Mouse (Mus musculus): ENCODE measurements around the gene Zdhhc6. TPM values are rescaled to one million over a fixed set of nuclear protein-coding genes. Genes with fewer than 3 reads are reported as not detected.

Gene Zdhhc6
- polyA plus RNA-seq, 1 experiment, result 65.9 TPM

- Histone ChIP-seq H3K36me3 (ENCODE audit: control insufficient read depth, insufficient read depth, low read length, poor library complexity, severe bottlenecking) (no peaks in the 10 kb centered on the region), H3K9me3 (replicated peaks; ENCODE audit: control insufficient read depth, insufficient read depth, low read length, poor library complexity, severe bottlenecking) (no peaks in the 10 kb centered on the region), H3K27ac (ENCODE audit: insufficient read depth, low read length) (no peak overlapping the region), H3K4me3 (ENCODE audit: low read depth, low read length) (no peak overlapping the region), H3K4me1 (ENCODE audit: control insufficient read depth, insufficient read depth, low read length) (no peaks in the 10 kb centered on the region), H3K27me3 (ENCODE audit: control insufficient read depth, insufficient read depth, low read length, poor library complexity, severe bottlenecking) (no peaks in the 10 kb centered on the region), H3K9ac (ENCODE audit: low read depth, poor library complexity, severe bottlenecking) (no peak overlapping the region)
- no peak for TF ChIP-seq POLR2A (IDR thresholded peaks at IDR 0.05; ENCODE audit: insufficient read depth, low read length)
- no peak for TF ChIP-seq CTCF (IDR thresholded peaks at IDR 0.05; ENCODE audit: low read depth, low read length)
- TF ChIP-seq EP300 (IDR thresholded peaks at IDR 0.05; ENCODE audit: insufficient read depth, low read depth, low read length), result no peak
Measured at GRCm38 (mm10) chr19:55236026-55236425, 79.8 kb downstream of the Zdhhc6 start.

- Histone ChIP-seq H3K27me3 (ENCODE audit: control insufficient read depth, insufficient read depth, low read length, poor library complexity, severe bottlenecking) (no peaks in the 10 kb centered on the region), H3K4me3 (ENCODE audit: low read depth, low read length) (no peak overlapping the region), H3K36me3 (ENCODE audit: control insufficient read depth, insufficient read depth, low read length, poor library complexity, severe bottlenecking) (no peaks in the 10 kb centered on the region), H3K9ac (ENCODE audit: low read depth, poor library complexity, severe bottlenecking) (no peak overlapping the region), H3K9me3 (replicated peaks; ENCODE audit: control insufficient read depth, insufficient read depth, low read length, poor library complexity, severe bottlenecking) (no peaks in the 10 kb centered on the region), H3K4me1 (ENCODE audit: control insufficient read depth, insufficient read depth, low read length) (no peaks in the 10 kb centered on the region), H3K27ac (ENCODE audit: insufficient read depth, low read length) (no peak overlapping the region)
- TF ChIP-seq EP300 (IDR thresholded peaks at IDR 0.05; ENCODE audit: insufficient read depth, low read depth, low read length), result no peak
- no peak for TF ChIP-seq POLR2A (IDR thresholded peaks at IDR 0.05; ENCODE audit: insufficient read depth, low read length)
- TF ChIP-seq CTCF (IDR thresholded peaks at IDR 0.05; ENCODE audit: low read depth, low read length), result no peak
Measured at GRCm38 (mm10) chr19:55232136-55232535, 83.7 kb downstream of the Zdhhc6 start.

GRCm38 (mm10) chr19:55231081-55231480 is 84.8 kb downstream of the Zdhhc6 start:
- Histone ChIP-seq H3K36me3 (ENCODE audit: control insufficient read depth, insufficient read depth, low read length, poor library complexity, severe bottlenecking) (no peaks in the 10 kb centered on the region), H3K4me3 (ENCODE audit: low read depth, low read length) (no peak overlapping the region), H3K4me1 (ENCODE audit: control insufficient read depth, insufficient read depth, low read length) (no peaks in the 10 kb centered on the region), H3K27ac (ENCODE audit: insufficient read depth, low read length) (no peak overlapping the region), H3K9me3 (replicated peaks; ENCODE audit: control insufficient read depth, insufficient read depth, low read length, poor library complexity, severe bottlenecking) (no peaks in the 10 kb centered on the region), H3K9ac (ENCODE audit: low read depth, poor library complexity, severe bottlenecking) (no peak overlapping the region), H3K27me3 (ENCODE audit: control insufficient read depth, insufficient read depth, low read length, poor library complexity, severe bottlenecking) (no peaks in the 10 kb centered on the region)
- TF ChIP-seq CTCF (IDR thresholded peaks at IDR 0.05; ENCODE audit: low read depth, low read length), result no peak
- no peak for TF ChIP-seq EP300 (IDR thresholded peaks at IDR 0.05; ENCODE audit: insufficient read depth, low read depth, low read length)
- no peak for TF ChIP-seq POLR2A (IDR thresholded peaks at IDR 0.05; ENCODE audit: insufficient read depth, low read length)

- Histone ChIP-seq H3K36me3 (ENCODE audit: control insufficient read depth, insufficient read depth, low read length, poor library complexity, severe bottlenecking) (no peaks in the 10 kb centered on the region), H3K9me3 (replicated peaks; ENCODE audit: control insufficient read depth, insufficient read depth, low read length, poor library complexity, severe bottlenecking) (no peaks in the 10 kb centered on the region), H3K27me3 (ENCODE audit: control insufficient read depth, insufficient read depth, low read length, poor library complexity, severe bottlenecking) (no peaks in the 10 kb centered on the region), H3K9ac (ENCODE audit: low read depth, poor library complexity, severe bottlenecking) (no peak overlapping the region), H3K4me1 (ENCODE audit: control insufficient read depth, insufficient read depth, low read length) (no peaks in the 10 kb centered on the region), H3K27ac (ENCODE audit: insufficient read depth, low read length) (no peak overlapping the region), H3K4me3 (ENCODE audit: low read depth, low read length) (no peak overlapping the region)
- no peak for TF ChIP-seq EP300 (IDR thresholded peaks at IDR 0.05; ENCODE audit: insufficient read depth, low read depth, low read length)
- TF ChIP-seq CTCF (IDR thresholded peaks at IDR 0.05; ENCODE audit: low read depth, low read length), result no peak
- no peak for TF ChIP-seq POLR2A (IDR thresholded peaks at IDR 0.05; ENCODE audit: insufficient read depth, low read length)
Measured at GRCm38 (mm10) chr19:55227135-55227534, 88.7 kb downstream of the Zdhhc6 start.

GRCm38 (mm10) chr19:55226621-55227020 is 89.2 kb downstream of the Zdhhc6 start:
- H3K4me1 ChIP-seq (ENCODE audit: control insufficient read depth, insufficient read depth, low read length), result no peaks in the 10 kb centered on the region
- TF ChIP-seq EP300 (IDR thresholded peaks at IDR 0.05; ENCODE audit: insufficient read depth, low read depth, low read length) (no peak), POLR2A (IDR thresholded peaks at IDR 0.05; ENCODE audit: insufficient read depth, low read length) (no peak), CTCF (IDR thresholded peaks at IDR 0.05; ENCODE audit: low read depth, low read length) (no peak)

GRCm38 (mm10) chr19:55222268-55222667 is 93.6 kb downstream of the Zdhhc6 start:
- no peak overlapping the region for H3K9ac ChIP-seq (ENCODE audit: low read depth, poor library complexity, severe bottlenecking)
- peaks cover 3% of the 10 kb centered on the region for H3K4me1 ChIP-seq (ENCODE audit: control insufficient read depth, insufficient read depth, low read length)
- H3K27me3 ChIP-seq (ENCODE audit: control insufficient read depth, insufficient read depth, low read length, poor library complexity, severe bottlenecking), result no peaks in the 10 kb centered on the region
- no peaks in the 10 kb centered on the region for H3K36me3 ChIP-seq (ENCODE audit: control insufficient read depth, insufficient read depth, low read length, poor library complexity, severe bottlenecking)
- no peak overlapping the region for H3K27ac ChIP-seq (ENCODE audit: insufficient read depth, low read length)
- H3K9me3 ChIP-seq (replicated peaks; ENCODE audit: control insufficient read depth, insufficient read depth, low read length, poor library complexity, severe bottlenecking), result no peaks in the 10 kb centered on the region
- H3K4me3 ChIP-seq (ENCODE audit: low read depth, low read length), result no peak overlapping the region
- no peak for TF ChIP-seq POLR2A (IDR thresholded peaks at IDR 0.05; ENCODE audit: insufficient read depth, low read length)
- no peak for TF ChIP-seq CTCF (IDR thresholded peaks at IDR 0.05; ENCODE audit: low read depth, low read length)
- no peak for TF ChIP-seq EP300 (IDR thresholded peaks at IDR 0.05; ENCODE audit: insufficient read depth, low read depth, low read length)

More at GRCm38 (mm10) chr19:55226621-55227020, 89.2 kb downstream of the Zdhhc6 start:
- Histone ChIP-seq H3K9me3 (replicated peaks; ENCODE audit: control insufficient read depth, insufficient read depth, low read length, poor library complexity, severe bottlenecking) (no peaks in the 10 kb centered on the region), H3K27ac (ENCODE audit: insufficient read depth, low read length) (no peak overlapping the region), H3K9ac (ENCODE audit: low read depth, poor library complexity, severe bottlenecking) (no peak overlapping the region), H3K4me3 (ENCODE audit: low read depth, low read length) (no peak overlapping the region), H3K27me3 (ENCODE audit: control insufficient read depth, insufficient read depth, low read length, poor library complexity, severe bottlenecking) (no peaks in the 10 kb centered on the region), H3K36me3 (ENCODE audit: control insufficient read depth, insufficient read depth, low read length, poor library complexity, severe bottlenecking) (no peaks in the 10 kb centered on the region)

Other genes with a start within 250 kb of the Zdhhc6 start
- gene Gpam, start 188.8 kb downstream of the Zdhhc6 start, polyA plus RNA-seq (2011; ENCODE audit: insufficient read depth, insufficient read length, low read depth, missing spikeins), result 7.9 TPM in 2 replicates
- gene Tectb, start 135.3 kb downstream of the Zdhhc6 start, polyA plus RNA-seq (2011; ENCODE audit: insufficient read depth, insufficient read length, low read depth, missing spikeins), result not detected in 2 replicates
- gene Gucy2g, start 74.8 kb downstream of the Zdhhc6 start, polyA plus RNA-seq (2011; ENCODE audit: insufficient read depth, insufficient read length, low read depth, missing spikeins), result 0.25 TPM in 1 of 2 replicates, not detected in the other
- gene Acsl5, start 64.1 kb downstream of the Zdhhc6 start, polyA plus RNA-seq (2011; ENCODE audit: insufficient read depth, insufficient read length, low read depth, missing spikeins), result 16.8 and 22.0 TPM in 2 replicates
- 15.4 and 17.6 TPM in 2 replicates for gene Vti1a, start 263 bp upstream of the Zdhhc6 start, polyA plus RNA-seq (2011; ENCODE audit: insufficient read depth, insufficient read length, low read depth, missing spikeins)